Mouse (Mus musculus): Measurements from ENCODE around the gene Arpc4. TPM values are rescaled to one million over a fixed set of nuclear protein-coding genes. Genes with fewer than 3 reads are reported as not detected.
A peak's percentile ranks its signal among the peaks of the same experiment; 100 is the strongest.
"Not testable (repeated sequence)": the region's sequence is repeated elsewhere in the genome, so short reads cannot be mapped to it uniquely, and the experiment has no call there.

Arpc4 gene
- total RNA-seq (2022), result 10 to 100 TPM; 50.8 to 57.8 (median 55.8) TPM

DNA sequence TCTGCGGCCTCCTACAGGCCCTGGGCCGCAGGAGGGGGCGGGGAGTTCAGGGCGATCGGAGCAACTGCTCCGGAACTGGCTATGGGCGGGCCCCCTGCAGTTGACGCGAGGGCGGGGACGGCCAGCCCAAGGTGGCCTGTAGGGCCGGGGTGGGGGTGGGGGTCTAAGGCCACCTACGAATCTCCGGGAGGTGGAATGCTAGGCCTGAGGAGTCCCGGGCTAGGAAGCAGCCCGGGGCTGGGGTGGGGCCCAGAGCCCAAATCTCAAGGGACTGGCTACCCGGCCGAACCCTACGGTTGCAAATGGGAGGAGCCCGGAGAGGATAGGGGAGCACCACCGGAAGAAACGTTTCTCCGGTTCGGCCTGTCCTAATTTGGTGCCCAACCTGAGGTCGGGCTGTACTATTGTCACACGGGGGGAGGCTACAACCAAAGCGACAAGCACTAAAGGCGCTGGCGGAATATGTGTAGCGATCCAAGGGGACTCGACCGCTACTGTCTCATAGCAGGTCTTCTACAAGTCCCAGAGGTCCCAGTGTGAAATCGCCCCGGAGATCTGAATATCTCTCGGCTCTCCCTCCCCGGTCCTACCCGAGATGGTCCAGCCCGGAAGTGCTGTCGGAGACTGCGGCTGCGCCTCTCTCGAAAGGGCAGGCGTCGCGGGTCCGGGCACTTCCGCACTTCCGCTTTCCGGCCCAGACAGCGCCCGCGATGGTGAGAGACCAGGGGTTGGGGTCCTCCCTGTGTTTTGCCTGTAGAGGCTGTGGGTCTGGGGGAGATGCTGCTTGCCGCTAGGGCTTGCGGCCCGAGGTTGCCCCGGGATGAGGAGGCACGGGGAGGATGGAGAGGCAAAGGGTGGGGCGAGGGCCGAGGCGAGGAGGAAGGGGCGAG lies at the start of gene Arpc4, which contains the start of gene Tada3:
Arpc4 (plus strand) TSS at position 620 of the 890 bp plus-strand sequence.
Tada3 (minus strand) TSS at position 388 of the 890 bp plus-strand sequence.
- peak; percentile 84 to 89 for DNase-seq (ENCODE audit: low spot score in 2 of 2)

DNA sequence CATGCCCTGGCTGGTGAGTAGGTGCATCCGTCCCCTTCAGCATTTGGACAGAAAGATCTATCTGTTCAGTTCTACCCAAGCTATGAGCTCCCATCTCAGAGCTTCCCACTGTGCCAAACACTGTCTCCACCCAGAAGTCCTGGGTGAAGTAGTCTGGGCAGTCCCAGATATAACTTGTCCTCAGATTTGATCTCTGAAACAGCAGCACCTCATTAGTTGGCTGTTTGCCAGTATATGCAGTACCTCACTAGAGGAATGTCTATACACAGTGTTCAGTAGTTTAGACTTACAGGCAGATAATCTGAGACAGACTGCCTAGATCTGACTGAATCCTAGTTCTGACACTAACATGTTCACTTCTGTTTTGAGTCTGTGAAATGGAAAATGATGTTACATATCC lies 48.5 kb upstream of the Arpc4 start:
- no peak for DNase-seq (ENCODE audit: low spot score in 2 of 2)

DNA sequence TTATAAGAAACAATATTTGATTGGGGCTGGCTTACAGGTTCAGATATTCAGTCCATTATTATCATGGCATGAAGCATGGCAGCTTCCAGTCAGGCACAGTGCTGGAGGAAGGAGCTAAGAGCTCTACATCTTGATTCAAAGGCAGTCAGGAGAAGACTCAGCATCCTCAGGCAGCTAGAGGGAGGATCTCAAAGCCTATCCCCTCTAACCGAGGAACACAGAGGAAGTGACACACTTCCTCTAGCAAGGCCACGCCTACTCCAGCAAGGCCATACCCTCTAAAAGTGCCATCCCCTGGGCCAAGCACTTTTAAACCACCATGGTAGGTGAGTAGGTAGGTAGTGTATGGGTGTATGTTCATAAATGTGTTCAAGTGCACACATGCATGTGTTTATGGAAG lies 47.4 kb upstream of the Arpc4 start:
- DNase-seq (ENCODE audit: low spot score in 2 of 2), result no peak

DNA sequence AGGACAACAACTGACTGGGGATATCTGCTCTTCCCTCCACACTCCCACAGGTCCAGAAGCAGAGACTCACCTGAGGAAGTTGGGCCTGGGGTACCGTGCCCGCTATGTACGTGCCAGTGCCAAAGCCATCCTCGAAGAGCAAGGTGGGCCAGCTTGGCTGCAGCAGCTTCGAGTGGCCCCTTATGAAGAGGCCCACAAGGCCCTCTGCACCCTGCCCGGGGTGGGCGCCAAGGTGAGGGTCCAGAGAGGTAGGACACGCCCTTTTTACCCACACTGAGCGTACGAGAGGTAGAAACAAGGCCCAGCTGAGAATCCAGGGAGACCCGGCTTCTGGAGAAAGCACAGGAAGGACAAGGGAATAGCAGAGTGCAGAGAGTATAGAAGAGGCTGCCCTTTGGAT lies 46.2 kb upstream of the Arpc4 start:
- no peak for DNase-seq (ENCODE audit: low spot score in 2 of 2)

DNA sequence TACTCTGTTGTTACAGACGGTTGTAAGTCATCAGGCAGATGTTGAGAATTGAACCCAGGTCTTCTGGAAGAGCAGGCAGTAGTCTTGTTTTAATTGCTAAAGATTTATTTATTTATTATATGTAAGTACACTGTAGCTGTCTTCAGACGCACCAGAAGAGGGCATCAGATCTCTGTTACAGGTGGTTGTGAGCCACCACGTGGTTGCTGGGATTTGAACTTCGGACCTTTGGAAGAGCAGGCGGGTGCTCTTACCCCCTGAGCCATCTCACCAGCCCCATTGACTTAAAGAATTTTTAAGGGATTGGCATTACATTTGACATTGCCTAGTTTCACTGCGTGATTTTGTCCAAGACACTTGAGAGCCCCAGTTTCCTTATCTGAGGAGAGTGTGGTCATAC lies 45.2 kb upstream of the Arpc4 start:
- DNase-seq (ENCODE audit: low spot score in 2 of 2), result not testable (repeated sequence)

DNA sequence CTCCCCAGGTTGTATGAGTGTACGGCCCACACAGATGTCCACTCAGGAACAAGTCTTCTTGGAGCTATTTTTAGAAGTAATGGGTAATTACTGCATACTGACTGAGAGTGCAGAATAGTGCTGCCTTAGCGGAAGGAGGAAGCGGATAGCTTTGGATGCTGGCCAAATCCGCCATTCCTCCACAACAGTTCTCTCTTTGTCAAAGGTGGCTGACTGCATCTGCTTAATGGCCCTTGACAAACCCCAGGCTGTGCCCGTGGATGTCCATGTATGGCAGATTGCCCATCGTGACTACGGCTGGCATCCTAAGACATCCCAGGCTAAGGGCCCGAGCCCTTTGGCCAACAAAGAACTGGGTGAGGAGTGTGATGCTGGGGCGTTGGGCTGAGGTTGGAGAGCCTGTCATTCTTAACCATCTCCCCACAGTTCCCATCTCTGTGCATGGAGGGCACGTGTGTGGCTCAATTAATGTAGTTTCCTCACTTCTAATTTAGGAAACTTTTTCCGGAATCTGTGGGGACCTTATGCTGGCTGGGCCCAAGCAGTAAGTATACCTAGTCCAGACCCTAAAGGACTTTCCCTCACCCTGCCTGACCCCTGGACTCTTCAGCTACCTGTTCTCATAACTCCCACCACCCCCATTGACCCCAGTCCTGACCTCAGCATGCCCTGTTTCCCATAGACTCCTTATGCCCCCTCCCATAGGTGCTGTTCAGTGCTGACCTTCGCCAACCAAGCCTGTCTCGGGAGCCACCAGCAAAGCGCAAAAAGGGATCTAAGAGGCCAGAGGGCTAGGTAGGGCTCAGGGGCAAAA lies 44.6 kb upstream of the Arpc4 start:
- no peak for DNase-seq (ENCODE audit: low spot score in 2 of 2)

DNA sequence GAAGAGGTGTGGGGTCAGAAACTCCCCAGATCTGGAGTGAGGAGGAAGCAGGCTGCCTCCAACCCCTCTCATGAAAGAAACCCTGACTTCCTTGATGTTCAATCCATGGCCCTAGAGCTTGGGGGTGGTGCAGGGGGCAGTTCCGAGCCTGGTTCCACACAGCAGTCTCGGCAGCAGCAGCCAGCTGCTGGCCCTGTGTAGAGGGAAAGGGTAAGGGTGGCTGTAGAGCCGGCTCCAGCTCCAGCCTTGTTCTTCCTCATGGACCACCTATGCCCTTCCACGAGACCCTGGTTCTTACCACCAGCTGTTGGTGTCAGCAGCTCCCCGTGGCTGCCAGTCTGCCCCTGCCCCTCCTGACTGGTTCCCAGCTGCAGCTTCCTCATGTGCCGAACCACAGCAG lies 43.7 kb upstream of the Arpc4 start:
- no peak for DNase-seq (ENCODE audit: low spot score in 2 of 2)

GRCm38 (mm10) chr6:113336852-113337620 lies 40.9 kb upstream of the Arpc4 start:
- no peak for DNase-seq (ENCODE audit: low spot score in 2 of 2)

GRCm38 (mm10) chr6:113341574-113341973 lies 36.3 kb upstream of the Arpc4 start:
- no peak for DNase-seq (ENCODE audit: low spot score in 2 of 2)

DNA sequence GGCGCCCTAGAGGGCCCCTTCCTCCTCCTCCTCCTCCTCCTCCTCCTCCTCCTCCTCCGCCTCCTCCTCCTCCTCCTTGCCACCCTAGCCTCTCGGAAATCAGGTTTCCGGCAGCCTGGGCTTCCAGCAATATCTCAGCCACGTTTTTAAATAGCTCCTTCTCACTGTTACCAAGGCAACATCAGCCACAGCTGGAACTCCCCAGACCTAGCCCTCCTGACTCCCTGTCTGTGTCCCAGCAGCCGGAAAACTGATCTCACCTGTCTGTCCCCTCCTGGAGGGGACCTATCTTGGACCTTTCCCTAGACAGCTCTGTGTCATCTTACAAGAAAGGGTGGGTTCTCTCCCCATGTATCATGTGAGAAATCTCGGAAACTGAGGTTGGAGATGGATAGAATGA lies 35.6 kb upstream of the Arpc4 start:
- DNase-seq (ENCODE audit: low spot score in 2 of 2), result no peak

DNA sequence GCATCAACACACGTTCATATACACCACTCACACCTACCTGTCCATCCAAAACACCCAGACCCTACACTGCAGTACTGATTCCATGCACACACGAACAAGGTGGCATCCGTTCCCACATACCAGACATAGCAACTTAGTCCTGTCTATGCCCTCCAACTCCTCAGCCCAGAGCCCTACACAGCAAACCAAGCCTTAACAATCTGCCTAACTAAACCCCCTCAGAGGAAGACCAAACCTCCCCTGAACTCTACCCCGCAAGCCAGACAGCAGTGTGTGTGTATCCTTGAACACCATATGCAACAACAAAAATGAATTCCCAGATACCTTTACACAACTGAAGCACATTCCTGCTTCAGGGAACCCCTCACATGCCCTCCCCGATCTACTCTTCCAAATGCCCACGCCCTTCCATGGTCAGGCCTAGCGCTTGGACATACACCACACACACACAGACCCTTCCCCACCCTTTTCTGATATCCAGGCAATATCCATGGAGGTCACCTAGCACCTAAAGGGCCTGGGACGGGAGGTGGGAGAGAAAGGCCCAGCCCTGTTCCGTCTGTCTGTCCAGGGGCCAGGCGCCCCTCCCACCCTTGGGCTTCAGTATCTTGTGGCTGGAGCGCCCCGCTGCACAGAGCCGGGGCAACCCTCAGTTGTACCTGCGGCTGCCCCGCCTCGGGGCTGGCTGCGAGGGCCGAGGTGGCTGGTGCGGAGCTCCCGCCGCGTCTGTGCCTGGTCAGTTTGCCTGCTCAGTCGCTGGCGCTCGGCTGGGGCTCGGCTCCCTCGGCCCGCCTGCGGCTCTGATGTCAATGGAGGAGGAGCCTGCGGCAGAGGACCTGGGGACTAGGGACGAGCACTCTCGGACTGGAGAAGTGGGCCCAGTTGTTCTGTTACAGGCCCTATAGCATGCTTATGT lies 34.5 kb upstream of the Arpc4 start, which contains the start of gene Camk1:
Camk1 (minus strand) TSS at position 808 of the 916 bp plus-strand sequence.
- DNase-seq (ENCODE audit: low spot score in 2 of 2), result peak; percentile 76 to 80

DNA sequence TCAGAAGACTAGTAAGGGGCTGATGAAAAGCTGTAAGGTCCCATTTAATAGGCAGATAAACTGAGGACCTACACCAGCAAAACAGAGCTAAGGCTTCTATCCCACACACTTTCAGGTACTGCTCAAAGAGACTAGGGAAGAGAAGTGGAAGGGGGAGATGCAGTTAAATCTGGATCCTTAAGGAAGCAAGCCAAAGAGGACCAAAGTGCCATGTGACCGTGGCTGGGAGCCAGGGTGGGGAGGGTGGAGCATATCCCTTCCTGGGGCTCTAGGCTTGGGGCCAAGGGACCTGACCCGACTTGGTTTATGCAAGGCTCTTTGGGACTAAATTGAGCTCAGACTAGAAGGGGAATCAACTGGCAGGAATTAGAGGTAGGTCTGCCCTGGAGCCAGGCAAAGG lies 33.6 kb upstream of the Arpc4 start:
- DNase-seq (ENCODE audit: low spot score in 2 of 2), result peak; percentile 75 to 87

- no peak for DNase-seq (ENCODE audit: low spot score in 2 of 2)
Measured at GRCm38 (mm10) chr6:113346897-113347296, 31.0 kb upstream of the Arpc4 start.

DNA sequence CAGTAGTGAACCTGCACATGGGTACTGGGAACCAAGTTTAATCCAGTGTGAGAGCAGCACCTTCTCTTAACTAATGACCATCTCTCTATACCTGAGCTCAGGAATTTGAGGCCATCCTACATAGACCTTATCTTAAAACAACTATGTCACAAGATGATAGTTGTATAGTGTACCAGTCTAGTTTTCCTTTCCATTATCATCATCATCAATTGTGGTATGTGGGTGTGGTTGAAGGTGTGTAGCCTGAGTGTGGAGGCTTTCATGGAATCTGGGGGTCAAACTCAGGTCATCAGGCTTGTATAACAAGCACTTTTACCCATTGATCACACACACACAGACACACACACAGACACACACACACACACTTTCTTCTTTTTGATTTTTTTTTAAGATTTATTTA lies 27.4 kb upstream of the Arpc4 start:
- DNase-seq (ENCODE audit: low spot score in 2 of 2), result no peak

DNA sequence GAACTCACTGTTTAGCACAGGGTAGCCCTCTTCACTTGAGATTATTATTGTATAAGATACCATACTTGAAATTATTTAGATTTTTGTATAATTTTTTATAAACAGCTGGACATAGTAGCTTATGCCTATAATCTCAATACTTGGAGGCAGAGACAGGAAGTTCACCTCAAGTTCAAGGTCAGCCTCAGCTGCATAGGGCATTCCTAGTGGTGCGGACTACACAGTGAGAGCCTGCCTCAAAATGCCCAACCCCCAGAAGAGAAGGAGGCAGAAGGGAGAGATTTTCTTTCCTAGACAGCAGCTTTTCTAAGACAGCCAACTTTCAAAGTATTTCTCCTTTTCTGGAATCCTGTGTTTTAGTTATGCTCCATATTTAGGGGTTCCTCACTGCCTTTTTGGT lies 26.8 kb upstream of the Arpc4 start:
- DNase-seq (ENCODE audit: low spot score in 2 of 2), result no peak

DNA sequence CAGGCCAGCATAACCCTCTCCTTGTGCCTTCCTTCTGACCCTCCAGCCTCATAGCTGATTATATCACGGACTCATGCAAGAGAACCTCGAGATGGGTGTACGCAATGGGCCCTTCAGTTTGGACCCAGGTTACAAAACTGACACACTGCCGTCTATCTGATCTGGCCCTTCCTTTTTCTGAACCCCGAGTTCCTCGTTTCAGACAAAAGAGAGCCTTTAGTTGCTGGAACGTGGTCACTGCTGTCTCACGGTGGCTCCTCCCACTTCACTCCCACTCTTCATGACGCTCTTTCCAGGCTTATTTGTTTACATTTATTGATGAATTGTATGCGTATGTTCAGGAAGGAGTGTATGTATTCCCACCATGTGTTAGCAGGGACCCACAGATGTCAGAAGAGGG lies 26.3 kb upstream of the Arpc4 start:
- DNase-seq (ENCODE audit: low spot score in 2 of 2), result no peak

- DNase-seq (ENCODE audit: low spot score in 2 of 2), result no peak
Measured at GRCm38 (mm10) chr6:113352820-113353219, 25.1 kb upstream of the Arpc4 start.

DNA sequence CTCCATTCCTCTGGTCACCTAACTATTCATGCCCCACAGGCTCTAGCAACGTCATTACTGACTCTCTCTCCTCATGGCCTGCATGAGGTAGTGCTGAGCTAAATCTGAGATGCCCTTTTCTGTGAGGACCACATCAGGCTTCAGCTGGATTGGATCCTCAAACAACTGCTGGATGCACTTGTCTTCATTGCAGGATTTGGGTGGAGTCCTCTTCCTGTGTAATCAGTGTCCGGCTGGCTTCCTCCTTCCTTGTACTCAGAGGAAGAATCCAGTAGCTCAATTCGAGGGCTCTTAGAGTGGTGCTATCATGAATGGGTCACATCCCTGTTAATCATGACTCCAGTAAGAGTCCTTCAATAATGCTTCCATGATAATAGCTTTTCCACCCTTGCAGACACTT lies 24.2 kb upstream of the Arpc4 start:
- DNase-seq (ENCODE audit: low spot score in 2 of 2), result no peak

- DNase-seq (ENCODE audit: low spot score in 2 of 2), result no peak
Measured at GRCm38 (mm10) chr6:113361476-113361875, 16.4 kb upstream of the Arpc4 start.

DNA sequence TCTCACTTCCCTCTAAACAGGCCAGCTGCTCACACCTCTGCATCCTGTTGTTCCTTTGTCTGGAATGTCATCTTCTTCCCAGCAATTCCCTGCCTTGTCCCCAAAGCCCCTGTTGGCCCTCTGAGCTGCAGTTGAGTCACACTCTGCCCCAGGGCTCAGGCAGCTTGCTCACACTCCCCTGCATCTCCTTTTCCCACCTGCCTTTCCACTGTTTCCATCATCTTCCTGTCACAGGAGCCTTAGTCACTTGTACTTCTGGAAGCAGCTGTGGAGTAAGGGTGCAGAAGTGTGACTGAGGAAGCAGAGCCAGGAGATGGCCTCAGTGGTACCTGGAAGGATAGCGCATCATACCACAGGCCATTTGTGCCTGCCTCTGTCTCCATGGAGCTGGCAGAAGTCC lies 15.7 kb upstream of the Arpc4 start:
- DNase-seq (ENCODE audit: low spot score in 2 of 2), result no peak

All from gastrocnemius, adult 8-10 months (tissue).